Mouse (Mus musculus) midbrain, embryonic 16.5 days (tissue): ENCODE measurements around the gene Shcbp1l. TPM values are rescaled to one million over a fixed set of nuclear protein-coding genes. Genes with fewer than 3 reads are reported as not detected.

Experiments
- ATAC-seq: fragments of 200-750 bp; cut with Nextera tagmentation; 2 replicates; pipeline ENCODE4 v1.8.0; 2017; ENCODE audit warnings: moderate TSS enrichment
- H3K27ac ChIP-seq: fragments of 300-500 bp; sonication (generic); 2 replicates; pipeline ENCODE4 v1.5.1; 2014; ENCODE audit warnings: mild to moderate bottlenecking, low read length, mixed read lengths
- H3K27me3 ChIP-seq: fragments of 300-500 bp; sonication (generic); 2 replicates; pipeline ENCODE4 v1.6.1; 2014; ENCODE audit warnings: low read depth, low read length, mixed read lengths; ENCODE audit not compliant: control insufficient read depth, insufficient read depth
- H3K36me3 ChIP-seq: fragments of 300-500 bp; sonication (generic); 2 replicates; pipeline ENCODE4 v1.6.1; 2014; ENCODE audit warnings: mild to moderate bottlenecking, low read length, moderate library complexity, mixed read lengths; ENCODE audit not compliant: control insufficient read depth, insufficient read depth
- H3K4me1 ChIP-seq: fragments of 300-500 bp; sonication (generic); 2 replicates; pipeline ENCODE4 v1.6.1; 2014; ENCODE audit warnings: mild to moderate bottlenecking, low read length, mixed read lengths; ENCODE audit not compliant: control insufficient read depth, insufficient read depth
- H3K4me2 ChIP-seq: fragments of 300-500 bp; sonication (generic); 2 replicates; pipeline ENCODE4 v1.6.1; 2014; ENCODE audit warnings: mild to moderate bottlenecking, low read length, mixed read lengths
- H3K4me3 ChIP-seq: fragments of 300-500 bp; sonication (generic); 2 replicates; pipeline ENCODE4 v1.5.1; 2014; ENCODE audit warnings: low read depth, mild to moderate bottlenecking, low read length, moderate library complexity, mixed read lengths
- H3K9ac ChIP-seq: fragments of 300-500 bp; sonication (generic); 2 replicates; pipeline ENCODE4 v1.6.1; 2014; ENCODE audit warnings: low read depth, low read length, mixed read lengths
- H3K9me3 ChIP-seq: fragments of 300-500 bp; sonication (generic); replicated peaks from 2 replicates; pipeline ENCODE4 v1.6.1; 2014; ENCODE audit warnings: mild to moderate bottlenecking, low read length, mixed read lengths; ENCODE audit not compliant: control insufficient read depth, poor library complexity, severe bottlenecking
- WGBS: fragments of 180-500 bp; shearing (Covaris S2); extraction: QIAGEN DNeasy Blood & Tissue Kit; methylation state at CpG from one replicate; pipeline ENCODE4 v1.1.7; 2014; 5-methylcytosine and 5-hydroxymethylcytosine counted together
- polyA plus RNA-seq: library from polyadenylated mRNA; unstranded; fragments of >200 nt; fragmentation: Nextera tagmentation; extraction: Ambion mirVana; gene quantifications from 2 replicates; pipeline ENCODE4 v1.2.1, GENCODE M21; 2015

The Shcbp1l gene
- polyA plus RNA-seq, 1 experiment from 2014 or later = 0.46 TPM

DNA sequence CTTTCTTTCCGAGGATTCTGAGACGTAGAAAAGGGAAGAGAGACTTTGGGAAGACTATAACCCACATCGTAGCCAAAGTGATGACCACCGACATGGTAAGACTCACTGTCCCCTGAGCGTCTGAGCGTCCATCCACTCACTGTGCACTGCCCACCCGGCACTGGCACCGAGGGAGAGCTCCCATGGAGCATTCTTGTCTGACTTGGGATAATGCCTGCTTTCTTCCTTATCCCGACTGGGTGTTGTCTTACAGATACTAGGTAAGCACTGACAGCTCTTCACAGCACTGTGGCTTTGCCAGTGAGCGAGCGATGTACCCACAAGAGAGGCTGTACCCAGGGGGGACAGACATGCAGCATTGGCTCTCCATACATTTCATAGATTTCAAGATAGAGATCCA, 12.6 kb downstream of the Shcbp1l start:
- WGBS = 88% methylated on average over 11 of the region's 11 CpGs

DNA sequence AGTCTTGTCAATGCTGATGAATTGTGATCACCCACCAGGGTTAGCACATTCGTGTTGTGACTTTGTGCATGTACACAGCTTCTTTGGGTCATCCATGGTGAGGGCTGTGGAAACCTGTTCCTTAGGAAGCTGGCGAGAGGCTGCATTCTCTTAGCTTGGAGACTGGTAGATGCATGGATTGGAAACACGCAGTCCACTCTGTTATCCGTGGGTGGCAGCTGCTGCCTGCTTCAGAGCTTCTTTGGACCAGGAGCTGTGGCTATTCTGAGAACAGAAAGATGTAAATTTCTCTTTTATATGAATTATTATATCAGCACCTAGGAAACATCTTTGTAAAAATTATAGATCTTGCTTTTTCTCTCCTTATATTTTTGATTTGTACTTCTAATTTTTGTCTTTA, 15.8 kb downstream of the Shcbp1l start:
- 88% methylated on average over 4 of the region's 4 CpGs for WGBS
- Histone ChIP-seq H3K4me3 (no peak overlapping the region), H3K36me3 (no peaks in the 10 kb centered on the region), H3K9me3 (no peaks in the 10 kb centered on the region), H3K27ac (no peak overlapping the region), H3K9ac (no peak overlapping the region), H3K27me3 (no peaks in the 10 kb centered on the region), H3K4me2 (no peak overlapping the region), H3K4me1 (no peaks in the 10 kb centered on the region)
- ATAC-seq = no peak

More for the DNA sequence above, 12.6 kb downstream of the Shcbp1l start:
- Histone ChIP-seq H3K4me1 (no peaks in the 10 kb centered on the region), H3K27me3 (no peaks in the 10 kb centered on the region), H3K27ac (no peak overlapping the region), H3K4me2 (no peak overlapping the region), H3K9me3 (no peaks in the 10 kb centered on the region), H3K4me3 (no peak overlapping the region), H3K36me3 (no peaks in the 10 kb centered on the region), H3K9ac (no peak overlapping the region)
- ATAC-seq = no peak

DNA sequence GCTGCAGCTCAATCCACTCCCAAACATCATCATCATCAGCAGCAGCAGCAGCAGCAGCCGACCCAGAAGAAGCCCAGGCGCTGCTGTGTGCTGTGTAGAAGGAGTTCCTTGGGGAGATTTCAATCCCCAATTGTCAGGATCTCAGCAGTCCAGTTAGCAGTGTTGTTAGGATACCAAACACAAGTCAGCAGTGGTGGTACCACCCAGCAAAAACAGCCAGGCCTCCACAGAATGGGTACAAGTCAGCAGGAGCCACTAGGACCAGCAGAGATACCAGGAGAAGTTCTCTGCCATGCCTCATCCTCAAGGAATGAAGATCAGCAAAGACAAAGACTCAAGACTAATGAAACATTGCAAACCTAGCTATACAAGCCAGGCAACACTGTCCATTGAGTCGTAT, 16.7 kb downstream of the Shcbp1l start:
- no peak overlapping the region for H3K27ac ChIP-seq
- no peak overlapping the region for H3K9ac ChIP-seq
- 87% methylated on average over 3 of the region's 3 CpGs for WGBS
- H3K9me3 ChIP-seq = no peaks in the 10 kb centered on the region
- H3K36me3 ChIP-seq = no peaks in the 10 kb centered on the region
- no peak overlapping the region for H3K4me3 ChIP-seq
- no peak overlapping the region for H3K4me2 ChIP-seq
- H3K4me1 ChIP-seq = no peaks in the 10 kb centered on the region
- no peaks in the 10 kb centered on the region for H3K27me3 ChIP-seq
- ATAC-seq = no peak

DNA sequence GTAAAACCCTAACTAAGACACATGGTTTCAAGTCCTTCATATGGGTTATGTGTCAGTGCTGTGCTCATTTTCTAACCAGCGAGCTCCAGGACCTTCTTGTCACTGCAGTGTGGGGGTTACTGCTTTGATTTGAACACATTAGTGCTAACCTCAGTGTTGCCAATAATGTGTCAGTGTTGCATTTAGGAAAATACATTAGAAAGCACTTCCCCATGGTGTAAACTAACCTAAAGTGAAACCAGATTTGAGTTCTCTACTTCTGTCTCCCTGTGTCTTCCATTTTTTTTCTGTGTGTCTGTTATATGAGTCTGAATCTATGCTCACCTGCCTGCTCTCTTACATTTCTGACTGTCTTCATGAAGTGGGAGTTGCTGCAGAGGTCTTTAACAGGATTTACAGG, 18.1 kb downstream of the Shcbp1l start:
- H3K4me1 ChIP-seq = no peaks in the 10 kb centered on the region
- no peaks in the 10 kb centered on the region for H3K27me3 ChIP-seq
- no peak for ATAC-seq
- no peak overlapping the region for H3K4me3 ChIP-seq
- no peak overlapping the region for H3K4me2 ChIP-seq
- H3K9me3 ChIP-seq = no peaks in the 10 kb centered on the region
- H3K36me3 ChIP-seq = no peaks in the 10 kb centered on the region
- WGBS = 92% methylated on average over 1 of the region's 1 CpGs
- H3K27ac ChIP-seq = no peak overlapping the region
- H3K9ac ChIP-seq = no peak overlapping the region

DNA sequence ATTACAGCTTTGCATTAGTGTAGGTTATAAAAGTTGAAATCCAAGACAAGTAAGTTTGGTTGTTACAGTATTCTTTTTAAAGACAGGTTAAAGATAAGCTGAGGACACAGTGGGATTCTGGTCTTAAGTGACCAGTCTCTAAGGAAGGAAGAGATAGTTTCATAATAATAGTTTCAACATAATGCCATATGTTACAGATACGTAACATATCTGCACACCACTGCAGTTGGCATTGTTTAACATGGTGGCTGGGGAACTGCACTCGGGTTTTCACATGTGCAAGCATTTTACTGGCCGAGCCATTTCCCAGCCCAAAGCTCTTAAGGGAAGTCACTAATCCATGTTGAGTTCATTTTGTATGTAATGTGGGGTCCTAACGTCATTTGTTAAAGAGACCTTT, 18.7 kb downstream of the Shcbp1l start:
- no peak for ATAC-seq
- H3K27ac ChIP-seq = no peak overlapping the region
- no peaks in the 10 kb centered on the region for H3K9me3 ChIP-seq
- no peaks in the 10 kb centered on the region for H3K27me3 ChIP-seq
- WGBS = 77% methylated on average over 4 of the region's 4 CpGs
- H3K36me3 ChIP-seq = no peaks in the 10 kb centered on the region
- no peak overlapping the region for H3K4me2 ChIP-seq
- H3K4me1 ChIP-seq = no peaks in the 10 kb centered on the region
- H3K9ac ChIP-seq = no peak overlapping the region
- no peak overlapping the region for H3K4me3 ChIP-seq

DNA sequence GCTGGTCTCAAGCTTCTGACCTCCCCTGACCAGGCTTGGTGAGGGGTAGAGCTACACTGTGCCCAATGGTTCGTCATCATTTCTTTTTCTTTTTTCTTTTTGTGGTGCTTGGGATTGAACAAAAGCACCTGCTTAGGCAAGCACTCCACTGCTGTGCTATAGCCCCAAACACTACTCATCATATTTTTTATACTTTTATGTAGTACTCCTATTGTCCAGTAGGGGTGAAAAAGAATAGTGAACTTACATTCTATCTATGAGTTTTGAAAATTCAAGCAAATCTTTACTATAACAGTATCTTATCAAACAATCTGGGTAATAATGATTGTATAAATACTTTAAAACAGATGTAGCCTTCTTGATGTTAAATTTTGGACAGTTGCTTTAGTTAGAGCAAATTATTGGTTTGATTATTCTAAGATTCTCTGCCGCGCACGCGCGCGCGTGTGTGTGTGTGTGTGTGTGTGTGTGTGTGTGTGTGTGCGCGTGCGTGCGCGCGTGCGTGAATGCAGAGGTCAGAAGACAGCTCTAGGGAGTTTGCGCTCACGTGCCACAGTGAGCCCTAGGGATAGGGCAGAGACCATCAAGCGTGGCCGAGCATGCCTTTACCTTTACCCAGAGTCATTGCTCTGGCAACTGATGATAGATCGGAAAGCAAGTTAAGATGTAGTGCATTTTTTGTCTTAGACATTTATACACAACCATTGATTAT, 21.3 kb downstream of the Shcbp1l start:
- no peak for ATAC-seq
- Histone ChIP-seq H3K27ac (no peak overlapping the region), H3K9me3 (no peaks in the 10 kb centered on the region), H3K36me3 (no peaks in the 10 kb centered on the region), H3K27me3 (no peaks in the 10 kb centered on the region), H3K4me3 (no peak overlapping the region), H3K9ac (no peak overlapping the region), H3K4me1 (no peaks in the 10 kb centered on the region), H3K4me2 (no peak overlapping the region)
- WGBS = 94% methylated on average over 20 of the region's 20 CpGs

DNA sequence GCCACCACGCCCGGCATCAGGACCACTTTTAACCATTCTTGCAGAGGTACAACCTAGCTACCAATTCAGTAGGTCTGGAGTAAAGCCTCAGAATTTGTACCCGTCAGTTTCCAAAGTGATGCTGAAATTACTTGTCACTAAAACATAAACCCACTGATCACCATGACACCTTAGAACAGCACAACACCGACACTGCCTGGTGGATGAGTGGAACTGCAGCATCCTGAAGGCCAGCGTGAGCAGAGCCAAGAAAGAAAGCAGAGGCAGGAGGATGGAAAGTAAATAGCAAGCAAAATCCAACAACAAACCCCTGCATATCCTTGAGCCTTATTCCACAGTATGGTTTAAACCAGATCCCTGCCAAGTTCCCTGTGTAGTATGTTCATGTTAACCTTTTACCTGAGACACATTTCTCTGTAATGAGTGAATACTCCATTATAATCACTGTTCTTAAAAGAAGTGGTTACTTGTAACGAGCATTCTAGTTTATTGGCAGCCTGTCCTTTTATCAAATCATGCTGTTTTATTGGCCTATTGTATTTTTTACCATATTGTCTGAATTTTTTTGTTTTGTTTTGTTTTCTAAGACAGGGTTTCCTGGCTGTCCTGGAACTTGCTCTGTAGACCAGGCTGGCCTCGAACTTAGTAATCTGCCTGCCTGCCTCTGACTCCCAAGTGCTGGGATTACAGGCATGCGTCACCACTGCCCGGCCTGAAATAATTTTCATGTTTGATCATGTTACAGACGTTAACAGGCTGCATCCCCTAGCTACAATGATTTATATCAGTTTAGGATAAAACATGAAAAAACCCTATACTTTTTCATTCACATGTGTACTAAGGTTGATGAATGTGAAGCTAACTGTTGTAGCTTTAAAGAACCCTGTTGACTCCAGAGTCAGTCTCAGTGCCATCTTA, 26.5 kb downstream of the Shcbp1l start:
- H3K27ac ChIP-seq = no peak overlapping the region
- H3K9me3 ChIP-seq = no peaks in the 10 kb centered on the region
- H3K36me3 ChIP-seq = peaks cover 5% of the 10 kb centered on the region
- H3K4me1 ChIP-seq = no peaks in the 10 kb centered on the region
- WGBS = 77% methylated on average over 10 of the region's 10 CpGs
- H3K4me3 ChIP-seq = no peak overlapping the region
- ATAC-seq = 0 out of 2 replicates have a peak, but pooled peaks have one; percentile 27
- H3K27me3 ChIP-seq = no peaks in the 10 kb centered on the region
- no peak overlapping the region for H3K9ac ChIP-seq
- no peak overlapping the region for H3K4me2 ChIP-seq

DNA sequence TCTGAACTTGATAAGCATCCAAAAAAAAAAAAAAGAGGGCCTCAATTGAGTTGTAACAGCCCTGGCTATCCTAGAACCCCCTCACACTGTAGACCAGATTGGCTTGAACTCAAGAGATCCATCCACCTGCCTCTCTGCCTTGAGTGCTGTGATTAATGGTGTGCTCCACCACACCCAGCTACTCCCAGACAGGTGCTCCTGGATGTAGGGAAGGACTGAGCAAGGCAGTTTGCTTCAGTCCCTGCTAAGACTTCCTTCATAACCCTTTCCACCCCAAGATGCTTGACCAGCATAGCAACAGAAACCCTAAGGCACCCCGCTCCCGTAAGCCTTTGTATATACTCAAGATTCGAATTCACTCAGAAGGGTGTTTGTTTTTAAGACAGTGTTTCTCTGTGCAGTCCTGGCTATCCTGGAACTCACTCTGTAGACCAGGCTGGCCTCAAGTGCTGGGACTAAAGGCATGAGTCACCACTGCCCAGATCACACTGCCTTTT, 28.2 kb downstream of the Shcbp1l start:
- H3K36me3 ChIP-seq = peaks cover 13% of the 10 kb centered on the region
- H3K4me1 ChIP-seq = no peaks in the 10 kb centered on the region
- 89% methylated on average over 3 of the region's 3 CpGs for WGBS
- 0 out of 2 replicates have a peak, but pooled peaks have one; percentile 29 for ATAC-seq
- no peak overlapping the region for H3K27ac ChIP-seq
- no peaks in the 10 kb centered on the region for H3K27me3 ChIP-seq
- H3K4me3 ChIP-seq = no peak overlapping the region
- no peak overlapping the region for H3K4me2 ChIP-seq
- no peak overlapping the region for H3K9ac ChIP-seq
- H3K9me3 ChIP-seq = no peaks in the 10 kb centered on the region

DNA sequence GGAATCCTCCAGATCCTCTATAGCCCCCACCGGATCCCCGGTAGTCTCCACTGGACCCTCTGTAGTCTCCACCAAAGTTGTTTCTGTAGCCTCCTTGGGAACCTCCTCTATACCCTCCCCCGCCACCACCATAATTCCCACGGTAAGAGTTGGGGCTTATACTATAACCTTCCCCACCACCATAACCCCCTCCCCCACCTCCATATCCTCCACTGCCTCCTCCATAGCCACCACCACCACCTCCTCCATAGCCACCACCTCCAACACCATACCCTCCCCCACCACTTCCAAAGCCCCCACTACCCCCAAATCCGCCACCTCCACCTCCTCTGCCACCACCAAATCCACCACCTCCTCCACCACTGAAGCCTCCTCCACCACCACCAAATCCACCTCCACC, 31.2 kb downstream of the Shcbp1l start:
- no peaks in the 10 kb centered on the region for H3K4me1 ChIP-seq
- H3K36me3 ChIP-seq = peaks cover 31% of the 10 kb centered on the region
- no peaks in the 10 kb centered on the region for H3K27me3 ChIP-seq
- H3K4me2 ChIP-seq = no peak overlapping the region
- ATAC-seq = peak; percentile 40; the same call in 1 of the 2 replicates
- no peak overlapping the region for H3K9ac ChIP-seq
- H3K9me3 ChIP-seq = no peaks in the 10 kb centered on the region
- H3K27ac ChIP-seq = no peak overlapping the region
- no peak overlapping the region for H3K4me3 ChIP-seq
- WGBS = 91% methylated on average over 5 of the region's 5 CpGs
